Mouse (Mus musculus) ES-E14 (cell line): Measurements from ENCODE around the gene Rab26. TPM values are rescaled to one million over a fixed set of nuclear protein-coding genes. Genes with fewer than 3 reads are reported as not detected.

Experiments used
- DNase-seq: peaks from one replicate; pipeline ENCODE4 v3.0.0-alpha.2; 2013; ENCODE audit warnings: low read depth, low spot score
- H3K27ac ChIP-seq: 2 replicates; pipeline ENCODE4 v1.5.1; 2012; ENCODE audit warnings: low read depth, mild to moderate bottlenecking, low read length, moderate library complexity, mixed read lengths; ENCODE audit not compliant: poor library complexity, insufficient read depth, severe bottlenecking
- H3K36me3 ChIP-seq: 2 replicates; pipeline ENCODE4 v1.6.1; 2012; ENCODE audit warnings: mild to moderate bottlenecking, low read length, moderate library complexity, mixed read lengths; ENCODE audit not compliant: control insufficient read depth, poor library complexity, insufficient read depth, severe bottlenecking
- H3K4me1 ChIP-seq, 2 experiments: fragments of 150-350 bp in 1 of 2; sonication (generic) in 1 of 2; 2 replicates each; pipeline ENCODE4 v1.6.1; 2012; ENCODE audit warnings: low read length in 2 of 2, mild to moderate bottlenecking in 1 of 2, mixed read lengths in 1 of 2; ENCODE audit not compliant: control insufficient read depth in 2 of 2, insufficient read depth in 2 of 2, poor library complexity in 1 of 2
- H3K4me3 ChIP-seq, 2 experiments: fragments of 150-350 bp in 1 of 2; sonication (generic) in 1 of 2; 2 replicates each; pipeline ENCODE4 v1.5.1; 2012; ENCODE audit warnings: low read length in 2 of 2, low read depth in 1 of 2, mild to moderate bottlenecking in 1 of 2, mixed read lengths in 1 of 2; ENCODE audit not compliant: insufficient read depth in 1 of 2, poor library complexity in 1 of 2, severe bottlenecking in 1 of 2
- H3K9ac ChIP-seq: 2 replicates; pipeline ENCODE4 v1.6.1; 2012; ENCODE audit warnings: low read depth, mild to moderate bottlenecking, low read length, mixed read lengths; ENCODE audit not compliant: poor library complexity, insufficient read depth, severe bottlenecking
- H3K9me3 ChIP-seq: fragments of 150-350 bp; sonication (generic); 2 replicates; pipeline ENCODE4 v1.6.1; 2012; ENCODE audit warnings: low read depth, mild to moderate bottlenecking, low read length; ENCODE audit not compliant: control insufficient read depth, insufficient read depth
- CHD2 ChIP-seq: IDR thresholded peaks from 2 replicates; pipeline ENCODE4 v1.6.1; 2014; ENCODE audit warnings: mild to moderate bottlenecking, low read depth, low read length, inconsistent platforms
- HCFC1 ChIP-seq: IDR thresholded peaks from 2 replicates; pipeline ENCODE4 v1.6.1; 2012; ENCODE audit warnings: low read length, inconsistent platforms, borderline replicate concordance; ENCODE audit not compliant: insufficient read depth
- MAFK ChIP-seq: IDR thresholded peaks from 2 replicates; pipeline ENCODE4 v1.6.1; 2014; ENCODE audit warnings: mild to moderate bottlenecking, low read depth, low read length, inconsistent platforms; ENCODE audit not compliant: insufficient read depth
- ZC3H11A ChIP-seq: IDR thresholded peaks from 2 replicates; pipeline ENCODE4 v1.6.1; 2012; ENCODE audit warnings: low read depth, mild to moderate bottlenecking, inconsistent platforms, low read length, borderline replicate concordance
- ZNF384 ChIP-seq: IDR thresholded peaks from 2 replicates; pipeline ENCODE4 v1.6.1; 2012; ENCODE audit warnings: low read depth, low read length, inconsistent platforms
- in situ Hi-C, 2 experiments: fragments of 600-800 bp; cut with MboI; formaldehyde crosslinking; loops; one replicate each; pipeline ENCODE4 v1.15.1; 2025; ENCODE audit warnings: low sequenced_read_pairs in 2 of 2, inconsistent platforms in 1 of 2; ENCODE audit not compliant: unreplicated experiment in 2 of 2
- total RNA-seq: library from RNA; depleted of rRNA; stranded (reverse); fragments of 300-350 nt; gene quantifications from 2 replicates; pipeline ENCODE4 v1.2.3, GENCODE M21; 2012; rRNA removed

Rab26 gene
- total RNA-seq, 1 experiment, result 2.8 TPM

- Histone ChIP-seq H3K9ac (no peak overlapping the region), H3K4me3 (no peak overlapping the region), H3K36me3 (peaks cover 16% of the 10 kb centered on the region; the same call in 1 of the 2 replicates), H3K4me1 (peaks cover 2 to 10% of the 10 kb centered on the region in 2 experiments; a peak in 2 of 4 replicates), H3K27ac (no peak overlapping the region), H3K9me3 (no peaks in the 10 kb centered on the region)
- DNase-seq, result no peak
- TF ChIP-seq MAFK (no peak), ZNF384 (no peak), CHD2 (no peak), ZC3H11A (no peak), HCFC1 (no peak)
- in situ Hi-C loops, result no loop called here
Observed at GRCm38 (mm10) chr17:24480201-24480826, 53.7 kb downstream of the Rab26 start.

- no peak for TF ChIP-seq MAFK
- no peak for TF ChIP-seq CHD2
- TF ChIP-seq ZC3H11A, result no peak
- TF ChIP-seq HCFC1, result no peak
- DNase-seq, result no peak
- Histone ChIP-seq H3K27ac (no peak overlapping the region), H3K9me3 (no peaks in the 10 kb centered on the region), H3K4me3 (peak overlapping the region in 1 of 2 experiments; percentile 91; a peak in 2 of 4 replicates), H3K9ac (no peak overlapping the region), H3K4me1 (peaks cover 0 to 7% of the 10 kb centered on the region in 2 experiments; a peak in 2 of 4 replicates), H3K36me3 (peaks cover 21% of the 10 kb centered on the region; the same call in 1 of the 2 replicates)
- in situ Hi-C loops, result no loop called here
Observed at GRCm38 (mm10) chr17:24479431-24479830, 54.6 kb downstream of the Rab26 start.

- peak; percentile 94 for DNase-seq
- Histone ChIP-seq H3K4me3 (peak within 1 kb of the TSS; percentile 91 to 96), H3K9me3 (no peaks in the 10 kb centered on the region), H3K4me1 (peaks cover 0 to 7% of the 10 kb centered on the region in 2 experiments; a peak in 2 of 4 replicates), H3K27ac (peak within 1 kb of the TSS; percentile 98), H3K36me3 (peaks cover 23% of the 10 kb centered on the region; the same call in 1 of the 2 replicates), H3K9ac (peak within 1 kb of the TSS; percentile 99)
- in situ Hi-C loops, result no loop called here
- TF ChIP-seq ZNF384, result 0 out of 2 replicates have a peak, but pooled peaks have one; percentile 48
- no peak for TF ChIP-seq CHD2
- TF ChIP-seq MAFK, result no peak
- no peak; the same call in none of the 2 replicates for TF ChIP-seq HCFC1
- TF ChIP-seq ZC3H11A, result peak; percentile 32; the same call in 1 of the 2 replicates
Observed at GRCm38 (mm10) chr17:24478663-24479380, 55.2 kb downstream of the Rab26 start, which contains the start of gene Mlst8. Mlst8 (minus strand) TSS chr17:24479078.

- H3K27ac ChIP-seq, result no peak overlapping the region
- peak overlapping the region; percentile 64 for H3K9ac ChIP-seq
- H3K9me3 ChIP-seq, result no peaks in the 10 kb centered on the region
- H3K4me1 ChIP-seq, result peaks cover 0 to 7% of the 10 kb centered on the region in 2 experiments; a peak in 2 of 4 replicates
- peaks cover 26% of the 10 kb centered on the region; the same call in 1 of the 2 replicates for H3K36me3 ChIP-seq
- H3K4me3 ChIP-seq, result peak overlapping the region; percentile 15 to 20; a peak in 3 of 4 replicates
- no peak for DNase-seq
- TF ChIP-seq HCFC1 (no peak), ZNF384 (no peak), ZC3H11A (no peak), CHD2 (no peak), MAFK (no peak)
- in situ Hi-C loops, result no loop called here
Observed at GRCm38 (mm10) chr17:24477985-24478600, 55.9 kb downstream of the Rab26 start.

Other genes with a start within 250 kb of the Rab26 start
- not detected in 2 replicates for gene Abca17, start 183.1 kb downstream of the Rab26 start, total RNA-seq
- gene Abca3, start 182.3 kb downstream of the Rab26 start, total RNA-seq, result 10.8 and 11.5 TPM in 2 replicates
- 107 and 138 TPM in 2 replicates for gene Rnps1, start 119.6 kb downstream of the Rab26 start, total RNA-seq
- 38.0 and 42.9 TPM in 2 replicates for gene Eci1, start 107.6 kb downstream of the Rab26 start, total RNA-seq
- gene Dnase1l2, start 91.1 kb downstream of the Rab26 start, total RNA-seq, result 1.2 and 1.8 TPM in 2 replicates
- gene E4f1, start 63.9 kb downstream of the Rab26 start, total RNA-seq, result 23.4 and 38.2 TPM in 2 replicates
- 12.8 and 16.6 TPM in 2 replicates for gene Pgp, start 63.8 kb downstream of the Rab26 start, total RNA-seq
- 1.2 and 1.4 TPM in 2 replicates for gene Bricd5, start 60.3 kb downstream of the Rab26 start, total RNA-seq
- 24.2 and 32.8 TPM in 2 replicates for gene Mlst8, start 55.1 kb downstream of the Rab26 start, total RNA-seq
- 1.8 and 2.0 TPM in 2 replicates for gene Caskin1, start 45.6 kb downstream of the Rab26 start, total RNA-seq
- gene Traf7, start 6.3 kb downstream of the Rab26 start, total RNA-seq, result 149 and 228 TPM in 2 replicates
- gene Pkd1, start 15.6 kb upstream of the Rab26 start, total RNA-seq, result 27.8 and 35.9 TPM in 2 replicates
- 93.0 and 118 TPM in 2 replicates for gene Tsc2, start 98.4 kb upstream of the Rab26 start, total RNA-seq
- gene Nthl1, start 98.5 kb upstream of the Rab26 start, total RNA-seq, result 39.4 and 43.0 TPM in 2 replicates
- 11.4 and 22.7 TPM in 2 replicates for gene Slc9a3r2, start 116.1 kb upstream of the Rab26 start, total RNA-seq
- 3.0 and 6.0 TPM in 2 replicates for gene Npw, start 124.2 kb upstream of the Rab26 start, total RNA-seq
- 39.7 and 55.9 TPM in 2 replicates for gene Zfp598, start 135.5 kb upstream of the Rab26 start, total RNA-seq
- 4.1 and 13.1 TPM in 2 replicates for gene Syngr3, start 155.7 kb upstream of the Rab26 start, total RNA-seq
- 61.8 and 63.4 TPM in 2 replicates for gene Gfer, start 161.9 kb upstream of the Rab26 start, total RNA-seq
- 2.9 and 7.5 TPM in 2 replicates for gene Noxo1, start 162.0 kb upstream of the Rab26 start, total RNA-seq
- gene Tbl3, start 173.4 kb upstream of the Rab26 start, total RNA-seq, result 108 and 119 TPM in 2 replicates
- 0.71 and 0.95 TPM in 2 replicates for gene Rnf151, start 183.9 kb upstream of the Rab26 start, total RNA-seq
- 3,495 and 3,661 TPM in 2 replicates for gene Rps2, start 183.9 kb upstream of the Rab26 start, total RNA-seq
- gene Ndufb10, start 190.3 kb upstream of the Rab26 start, total RNA-seq, result 147 and 191 TPM in 2 replicates
- gene Rpl3l, start 193.6 kb upstream of the Rab26 start, total RNA-seq, result 0.16 and 0.67 TPM in 2 replicates
- 23.5 and 30.2 TPM in 2 replicates for gene Msrb1, start 202.4 kb upstream of the Rab26 start, total RNA-seq
- gene Hs3st6, start 218.8 kb upstream of the Rab26 start, total RNA-seq, result 1.6 and 2.3 TPM in 2 replicates